Mouse (Mus musculus): ENCODE results near the gene Syf2. TPM values are rescaled to one million over a fixed set of nuclear protein-coding genes. Genes with fewer than 3 reads are reported as not detected.

Syf2 gene
- polyA plus RNA-seq, 1 experiment, result 19.2 TPM

DNA sequence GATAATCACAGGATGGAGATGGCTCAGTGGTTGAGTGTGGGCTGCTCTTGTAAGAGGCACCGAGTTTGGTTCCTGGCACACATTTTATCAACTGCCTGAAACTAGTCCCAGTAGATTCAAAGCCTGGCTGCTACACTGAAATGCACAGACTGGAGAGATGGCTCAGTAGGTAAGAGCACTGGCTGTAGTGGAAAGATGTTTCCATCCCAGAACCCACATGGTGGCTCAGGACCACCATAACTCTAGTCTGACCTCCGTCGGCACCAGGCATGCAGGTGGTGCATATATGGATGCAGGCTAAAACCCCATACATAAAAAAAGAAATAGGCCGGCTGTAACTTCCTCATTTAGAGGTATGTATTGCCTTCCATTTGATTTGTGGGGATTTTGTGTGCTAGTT, 1.2 kb upstream of the Syf2 start:
- no peaks in the 10 kb centered on the region for H3K27me3 ChIP-seq (ENCODE audit: control insufficient read depth, insufficient read depth, low read length)
- peak overlapping the region; percentile 60 for H3K27ac ChIP-seq (ENCODE audit: insufficient read depth, low read length)
- H3K36me3 ChIP-seq (ENCODE audit: control insufficient read depth, insufficient read depth, low read length), result peaks cover 38% of the 10 kb centered on the region
- peak in 1 of 2 experiments; percentile 33 for DNase-seq (ENCODE audit: low read depth in 1 of 2, low spot score in 2 of 2)
- no peak overlapping the region for H3K4me3 ChIP-seq (ENCODE audit: extremely low read depth, insufficient read depth, insufficient read length)
- TF ChIP-seq POLR2A (IDR thresholded peaks at IDR 0.05; ENCODE audit: low read depth, low read length), result no peak
- TF ChIP-seq CTCF (IDR thresholded peaks at IDR 0.05; ENCODE audit: extremely low read depth, insufficient read depth, insufficient read length, insufficient replicate concordance), result no peak
- WGBS, result 14% methylated on average over 4 of the region's 4 CpGs
- H3K4me1 ChIP-seq (ENCODE audit: control insufficient read depth, insufficient read depth, insufficient read length), result peaks cover 11% of the 10 kb centered on the region

DNA sequence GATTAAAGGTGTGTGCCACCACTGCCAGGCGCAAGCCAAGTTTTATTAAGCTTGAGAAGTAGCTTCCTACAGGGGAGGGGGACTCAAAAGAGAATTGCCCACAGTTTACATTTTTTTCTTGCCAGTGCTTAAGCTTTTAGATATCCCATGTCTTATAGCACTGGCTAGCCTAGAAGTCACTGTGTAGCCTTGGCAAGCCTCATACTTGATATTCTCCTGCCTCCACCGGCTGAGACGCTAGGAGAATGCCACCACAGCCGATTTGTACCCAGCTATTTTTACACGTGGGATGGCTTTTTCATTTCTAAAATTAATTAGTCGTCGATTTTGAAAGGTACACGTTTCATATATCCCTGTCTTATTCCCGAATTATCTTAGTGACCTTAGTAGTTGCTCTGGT, 508 bp upstream of the Syf2 start:
- Histone ChIP-seq H3K27ac (ENCODE audit: insufficient read depth, low read length) (peak overlapping the region; percentile 63), H3K4me1 (ENCODE audit: control insufficient read depth, insufficient read depth, insufficient read length) (peaks cover 10% of the 10 kb centered on the region), H3K27me3 (ENCODE audit: control insufficient read depth, insufficient read depth, low read length) (no peaks in the 10 kb centered on the region), H3K36me3 (ENCODE audit: control insufficient read depth, insufficient read depth, low read length) (peaks cover 42% of the 10 kb centered on the region), H3K4me3 (ENCODE audit: extremely low read depth, insufficient read depth, insufficient read length) (peak overlapping the region; percentile 38)
- TF ChIP-seq CTCF (IDR thresholded peaks at IDR 0.05; ENCODE audit: extremely low read depth, insufficient read depth, insufficient read length, insufficient replicate concordance) (no peak), POLR2A (IDR thresholded peaks at IDR 0.05; ENCODE audit: low read depth, low read length) (no peak)
- no peak for DNase-seq (ENCODE audit: low read depth in 1 of 2, low spot score in 2 of 2)
- 21% methylated on average over 9 of the region's 9 CpGs for WGBS

DNA sequence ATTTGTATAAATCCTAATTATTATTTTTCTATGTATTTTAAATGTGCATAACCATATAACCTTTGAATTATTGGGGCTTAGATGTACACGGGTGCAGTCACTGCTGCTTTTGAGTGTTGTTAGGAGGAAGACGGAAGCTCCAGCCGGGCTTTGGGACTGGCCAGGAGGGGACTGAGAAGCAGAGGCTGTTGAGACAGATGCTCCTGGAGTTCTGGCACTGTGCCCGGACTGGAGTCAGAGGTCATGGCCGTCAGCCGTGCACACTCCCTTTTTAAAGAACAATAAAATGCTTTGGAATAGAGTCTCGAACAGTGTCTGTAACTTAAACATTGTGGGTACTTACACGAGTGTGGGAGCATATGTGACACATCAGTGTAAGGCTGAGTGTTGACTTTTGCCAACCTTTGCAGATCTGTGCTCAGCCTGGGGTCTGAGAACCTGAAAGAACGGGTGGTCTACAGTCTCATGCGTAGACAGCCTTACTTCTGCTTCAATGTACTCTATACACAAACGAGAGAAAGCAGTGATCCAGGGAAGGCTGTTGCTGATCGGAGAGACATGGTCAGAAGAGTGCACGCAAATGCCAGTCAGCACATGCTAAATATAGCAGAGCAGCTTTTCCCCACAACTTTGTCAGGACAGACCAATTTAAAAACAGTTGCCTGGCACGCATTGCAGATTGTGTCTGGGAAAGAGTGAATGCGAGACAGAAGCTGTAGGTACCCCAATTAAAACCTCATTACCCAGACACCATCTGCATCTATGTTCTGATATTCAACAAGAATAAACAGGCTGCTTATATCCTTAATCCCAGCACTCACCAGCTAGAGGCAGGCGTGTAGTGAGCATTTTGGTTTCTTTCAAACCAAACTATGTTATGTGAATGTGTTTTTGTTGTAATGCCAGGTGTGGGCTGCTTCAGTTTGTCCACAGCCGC, 6.8 kb downstream of the Syf2 start:
- peaks cover 33% of the 10 kb centered on the region for H3K36me3 ChIP-seq (ENCODE audit: control insufficient read depth, insufficient read depth, low read length)
- no peak for DNase-seq (ENCODE audit: low read depth in 1 of 2, low spot score in 2 of 2)
- no peak overlapping the region for H3K27ac ChIP-seq (ENCODE audit: insufficient read depth, low read length)
- WGBS, result 87% methylated on average over 17 of the region's 17 CpGs
- H3K4me1 ChIP-seq (ENCODE audit: control insufficient read depth, insufficient read depth, insufficient read length), result no peaks in the 10 kb centered on the region
- TF ChIP-seq POLR2A (IDR thresholded peaks at IDR 0.05; ENCODE audit: low read depth, low read length), result no peak
- H3K27me3 ChIP-seq (ENCODE audit: control insufficient read depth, insufficient read depth, low read length), result no peaks in the 10 kb centered on the region
- no peak overlapping the region for H3K4me3 ChIP-seq (ENCODE audit: extremely low read depth, insufficient read depth, insufficient read length)

DNA sequence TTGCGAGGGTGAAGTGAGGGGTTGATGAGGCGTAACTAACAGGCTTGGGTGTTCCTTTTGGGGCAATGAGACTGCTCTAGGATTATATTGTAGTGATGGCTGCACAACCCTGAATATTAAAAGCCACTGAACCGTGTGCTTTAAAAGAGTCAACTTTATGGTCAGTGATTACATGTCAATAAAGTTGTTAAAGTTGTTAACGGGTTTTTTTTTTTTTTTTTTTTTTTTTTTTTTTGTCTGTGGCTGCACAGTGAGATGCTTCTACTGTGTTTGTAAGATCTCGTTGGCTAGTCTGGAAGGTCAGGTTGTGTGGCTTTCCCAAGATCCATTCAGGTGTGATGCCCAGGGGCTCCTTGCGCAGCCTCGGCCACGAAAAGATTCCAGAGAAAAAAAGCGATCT, 9.2 kb downstream of the Syf2 start:
- TF ChIP-seq CTCF (IDR thresholded peaks at IDR 0.05; ENCODE audit: extremely low read depth, insufficient read depth, insufficient read length, insufficient replicate concordance) (no peak), POLR2A (IDR thresholded peaks at IDR 0.05; ENCODE audit: low read depth, low read length) (no peak)
- Histone ChIP-seq H3K4me3 (ENCODE audit: extremely low read depth, insufficient read depth, insufficient read length) (no peak overlapping the region), H3K27me3 (ENCODE audit: control insufficient read depth, insufficient read depth, low read length) (no peaks in the 10 kb centered on the region), H3K36me3 (ENCODE audit: control insufficient read depth, insufficient read depth, low read length) (peaks cover 23% of the 10 kb centered on the region), H3K27ac (ENCODE audit: insufficient read depth, low read length) (no peak overlapping the region), H3K4me1 (ENCODE audit: control insufficient read depth, insufficient read depth, insufficient read length) (no peaks in the 10 kb centered on the region)
- DNase-seq (ENCODE audit: low read depth in 1 of 2, low spot score in 2 of 2), result no peak
- WGBS, result 75% methylated on average over 9 of the region's 9 CpGs

DNA sequence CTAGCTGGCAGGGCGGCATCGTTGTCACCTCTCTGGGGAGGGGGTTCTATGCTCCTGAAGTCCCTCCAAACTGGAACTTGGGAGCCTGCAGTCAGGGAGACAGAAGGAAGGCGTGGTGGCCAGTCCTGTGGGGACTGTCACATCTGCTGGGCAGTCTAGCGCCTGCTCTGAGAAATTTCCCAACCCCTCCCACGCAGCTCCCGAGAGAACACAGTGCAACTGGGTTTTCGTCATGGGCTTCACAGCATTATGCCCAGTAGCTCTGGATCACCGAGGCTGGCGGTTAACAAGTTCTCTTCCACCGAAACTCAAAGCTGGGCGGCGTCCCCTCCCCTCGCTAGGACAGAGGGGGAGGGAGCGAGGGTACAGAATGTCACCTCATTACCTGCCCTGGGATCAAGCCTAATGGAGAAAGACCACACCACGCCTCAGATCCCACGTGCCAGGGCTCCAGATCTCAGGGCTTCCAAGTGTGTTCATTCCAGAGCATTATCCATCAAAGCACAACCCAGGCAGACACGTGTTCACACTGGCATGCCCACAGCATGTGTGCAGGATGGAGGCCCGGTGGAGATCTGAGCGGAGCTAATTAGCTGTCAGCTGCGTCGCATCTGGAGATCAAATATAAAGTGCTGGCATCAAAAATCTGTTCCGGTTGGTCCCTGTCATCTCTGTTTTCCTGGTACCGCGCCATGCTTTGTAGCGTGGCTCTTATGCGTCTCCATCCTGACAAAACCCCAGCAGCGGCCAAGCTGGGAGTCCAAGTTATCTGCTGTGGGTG, 13.2 kb downstream of the Syf2 start:
- WGBS, result 74% methylated on average over 27 of the region's 27 CpGs
- no peak for DNase-seq (ENCODE audit: low read depth in 1 of 2, low spot score in 2 of 2)
- H3K4me3 ChIP-seq (ENCODE audit: extremely low read depth, insufficient read depth, insufficient read length), result no peak overlapping the region
- no peaks in the 10 kb centered on the region for H3K36me3 ChIP-seq (ENCODE audit: control insufficient read depth, insufficient read depth, low read length)
- H3K27ac ChIP-seq (ENCODE audit: insufficient read depth, low read length), result no peak overlapping the region
- TF ChIP-seq POLR2A (IDR thresholded peaks at IDR 0.05; ENCODE audit: low read depth, low read length), result no peak
- no peak for TF ChIP-seq CTCF (IDR thresholded peaks at IDR 0.05; ENCODE audit: extremely low read depth, insufficient read depth, insufficient read length, insufficient replicate concordance)
- no peaks in the 10 kb centered on the region for H3K4me1 ChIP-seq (ENCODE audit: control insufficient read depth, insufficient read depth, insufficient read length)
- no peaks in the 10 kb centered on the region for H3K27me3 ChIP-seq (ENCODE audit: control insufficient read depth, insufficient read depth, low read length)

DNA sequence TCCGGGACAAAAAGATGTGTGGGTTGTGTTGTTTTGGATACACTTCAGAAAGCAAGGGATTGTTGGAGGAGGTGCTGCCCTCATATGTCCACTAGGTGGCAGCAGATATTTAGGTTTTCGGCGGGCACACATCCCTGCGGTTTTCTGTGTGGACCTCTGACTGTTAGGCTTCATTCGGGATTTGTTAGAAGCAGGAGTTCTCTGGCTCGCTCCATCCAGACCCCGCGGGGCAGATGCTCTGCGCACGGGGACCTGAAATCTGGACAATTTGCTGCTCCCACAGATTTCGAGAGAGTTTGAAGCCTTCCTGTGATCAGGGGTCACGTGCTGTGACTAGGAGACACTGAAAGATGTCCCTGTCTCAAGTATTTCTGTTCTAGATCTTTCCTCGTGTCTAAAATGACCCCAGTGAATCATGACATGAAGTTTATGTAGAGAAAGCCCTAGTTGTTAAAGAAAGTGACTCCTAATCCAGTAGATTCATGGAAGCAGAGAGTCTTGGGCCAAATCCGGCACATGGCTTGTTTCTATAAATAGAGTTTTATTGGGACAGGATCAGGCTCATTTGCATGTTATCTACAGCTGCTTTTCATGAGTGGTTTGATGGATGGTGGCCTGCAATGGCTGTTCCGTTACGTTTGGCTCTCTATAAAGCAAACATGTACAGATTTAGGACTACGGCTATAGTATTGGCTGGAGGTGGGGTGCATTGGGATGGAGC, 15.5 kb downstream of the Syf2 start:
- DNase-seq (ENCODE audit: low read depth in 1 of 2, low spot score in 2 of 2), result peak in 1 of 2 experiments; percentile 44
- no peaks in the 10 kb centered on the region; the same call in 1 of the 2 replicates for H3K4me1 ChIP-seq (ENCODE audit: control insufficient read depth, insufficient read depth, insufficient read length)
- no peak for TF ChIP-seq POLR2A (IDR thresholded peaks at IDR 0.05; ENCODE audit: low read depth, low read length)
- peak; percentile 72; the same call in 1 of the 2 replicates for TF ChIP-seq CTCF (IDR thresholded peaks at IDR 0.05; ENCODE audit: extremely low read depth, insufficient read depth, insufficient read length, insufficient replicate concordance)
- WGBS, result 16% methylated on average over 17 of the region's 17 CpGs
- peak overlapping the region; percentile 41; the same call in 1 of the 2 replicates for H3K4me3 ChIP-seq (ENCODE audit: extremely low read depth, insufficient read depth, insufficient read length)
- no peak overlapping the region for H3K27ac ChIP-seq (ENCODE audit: insufficient read depth, low read length)
- H3K27me3 ChIP-seq (ENCODE audit: control insufficient read depth, insufficient read depth, low read length), result no peaks in the 10 kb centered on the region
- H3K36me3 ChIP-seq (ENCODE audit: control insufficient read depth, insufficient read depth, low read length), result no peaks in the 10 kb centered on the region
